Mouse (Mus musculus) midbrain, embryonic 14.5 days (tissue): ENCODE data around the gene Actl11. TPM values are rescaled to one million over a fixed set of nuclear protein-coding genes. Genes with fewer than 3 reads are reported as not detected.
A peak's percentile ranks its signal among the peaks of the same experiment; 100 is the strongest.

Experiments
- ATAC-seq: fragments of 200-750 bp; cut with Nextera tagmentation; 2 replicates; pipeline ENCODE4 v1.8.0; 2017; ENCODE audit warnings: moderate number of reproducible peaks, moderate library complexity; ENCODE audit not compliant: low FRiP score, low TSS enrichment
- DNase-seq: peaks from one replicate; pipeline ENCODE4 v3.0.0-alpha.2; 2015
- H3K27ac ChIP-seq: fragments of 300-500 bp; sonication (generic); replicated peaks from 2 replicates; pipeline ENCODE4 v1.5.1; 2014; ENCODE audit warnings: mild to moderate bottlenecking, low read depth, low read length, moderate library complexity
- H3K27me3 ChIP-seq: fragments of 300-500 bp; sonication (generic); 2 replicates; pipeline ENCODE4 v1.6.1; 2014; ENCODE audit warnings: low read length, control low read depth, mixed read lengths; ENCODE audit not compliant: control insufficient read depth, insufficient read depth
- H3K36me3 ChIP-seq: fragments of 300-500 bp; sonication (generic); 2 replicates; pipeline ENCODE4 v1.6.1; 2014; ENCODE audit warnings: low read length, control low read depth; ENCODE audit not compliant: control insufficient read depth, insufficient read depth
- H3K4me1 ChIP-seq: fragments of 300-500 bp; sonication (generic); 2 replicates; pipeline ENCODE4 v1.6.1; 2014; ENCODE audit warnings: mild to moderate bottlenecking, antibody characterized with exemption, low read length, control low read depth; ENCODE audit not compliant: control insufficient read depth, insufficient read depth
- H3K4me2 ChIP-seq: fragments of 300-500 bp; sonication (generic); 2 replicates; pipeline ENCODE4 v1.6.1; 2014; ENCODE audit warnings: mild to moderate bottlenecking, low read length, moderate library complexity
- H3K4me3 ChIP-seq: fragments of 300-500 bp; sonication (generic); replicated peaks from 2 replicates; pipeline ENCODE4 v1.5.1; 2014; ENCODE audit warnings: low read depth, low read length
- H3K9ac ChIP-seq: fragments of 300-500 bp; sonication (generic); replicated peaks from 2 replicates; pipeline ENCODE4 v1.6.1; 2014; ENCODE audit warnings: mild to moderate bottlenecking, low read length, moderate library complexity
- H3K9me3 ChIP-seq: fragments of 300-500 bp; sonication (generic); 2 replicates; pipeline ENCODE4 v1.6.1; 2016; ENCODE audit warnings: low read length, control low read depth, mixed read lengths; ENCODE audit not compliant: control insufficient read depth
- WGBS: fragments of 180-500 bp; shearing (Covaris S2); extraction: QIAGEN DNeasy Blood & Tissue Kit; methylation state at CpG from one replicate; pipeline ENCODE4 v1.1.7; 2014; 5-methylcytosine and 5-hydroxymethylcytosine counted together
- polyA plus RNA-seq: library from polyadenylated mRNA; unstranded; fragments of >200 nt; fragmentation: Nextera tagmentation; extraction: Ambion mirVana; gene quantifications from 2 replicates; pipeline ENCODE4 v1.2.1, GENCODE M21; 2014

Gene Actl11
- polyA plus RNA-seq, 1 experiment from 2014 or later: not detected

DNA sequence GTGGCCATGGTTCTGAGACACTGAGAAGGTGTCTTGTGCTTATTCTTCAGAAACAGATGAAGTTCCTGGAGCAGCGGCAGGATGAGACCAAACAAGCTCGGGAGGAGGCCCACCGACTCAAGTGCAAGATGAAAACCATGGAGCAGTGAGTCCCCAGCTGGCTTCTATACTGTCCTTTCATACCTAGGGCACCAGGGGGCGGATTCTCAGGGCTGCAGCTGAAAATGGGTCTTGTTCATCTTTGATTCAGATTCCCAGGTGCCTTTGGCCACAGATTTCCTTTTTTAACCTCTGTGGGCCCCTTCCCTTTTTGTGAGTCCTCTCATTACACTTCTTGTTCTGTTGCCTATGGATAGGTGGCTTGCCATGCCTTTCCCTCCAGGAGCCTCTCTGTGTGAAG lies 32.7 kb downstream of the Actl11 start:
- peak overlapping the region; percentile 85 for H3K27ac ChIP-seq
- no peak overlapping the region for H3K4me3 ChIP-seq
- DNase-seq (no peak), ATAC-seq (no peak)
- H3K36me3 ChIP-seq: peaks cover 7% of the 10 kb centered on the region; the same call in 1 of the 2 replicates
- H3K9ac ChIP-seq: peak overlapping the region; percentile 35; the same call in 1 of the 2 replicates
- H3K4me1 ChIP-seq: peaks cover 10% of the 10 kb centered on the region
- 79% methylated on average over 4 of the region's 4 CpGs for WGBS
- no peaks in the 10 kb centered on the region for H3K27me3 ChIP-seq
- H3K9me3 ChIP-seq: no peaks in the 10 kb centered on the region
- H3K4me2 ChIP-seq: peak overlapping the region; percentile 39

DNA sequence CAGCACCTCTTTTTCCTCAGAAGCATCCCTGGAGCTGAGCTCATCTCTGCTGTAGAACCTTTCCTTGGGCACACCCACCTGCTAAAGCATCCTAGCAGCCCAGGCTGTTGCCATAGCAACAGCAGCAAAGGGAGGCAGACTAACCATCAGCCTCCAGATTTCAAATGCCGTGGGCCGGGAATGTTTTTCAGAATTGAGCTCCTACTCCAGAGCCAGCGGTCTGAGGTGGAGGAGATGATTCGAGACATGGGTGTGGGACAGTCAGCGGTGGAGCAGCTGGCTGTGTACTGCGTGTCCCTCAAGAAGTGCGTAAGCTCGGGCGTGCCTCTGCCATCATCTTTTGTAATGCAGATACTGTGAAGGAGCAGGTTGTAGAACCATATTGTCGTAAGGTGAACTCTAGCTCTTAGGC lies 33.1 kb downstream of the Actl11 start:
- peak overlapping the region; percentile 35; the same call in 1 of the 2 replicates for H3K9ac ChIP-seq
- no peaks in the 10 kb centered on the region for H3K9me3 ChIP-seq
- peaks cover 10% of the 10 kb centered on the region for H3K4me1 ChIP-seq
- H3K27me3 ChIP-seq: no peaks in the 10 kb centered on the region
- no peak overlapping the region for H3K4me3 ChIP-seq
- DNase-seq (peak; percentile 86), ATAC-seq (no peak; the same call in 1 of the 2 replicates)
- H3K27ac ChIP-seq: peak overlapping the region; percentile 85
- 59% methylated on average over 10 of the region's 10 CpGs for WGBS
- peaks cover 7% of the 10 kb centered on the region; the same call in 1 of the 2 replicates for H3K36me3 ChIP-seq
- peak overlapping the region; percentile 39 for H3K4me2 ChIP-seq

DNA sequence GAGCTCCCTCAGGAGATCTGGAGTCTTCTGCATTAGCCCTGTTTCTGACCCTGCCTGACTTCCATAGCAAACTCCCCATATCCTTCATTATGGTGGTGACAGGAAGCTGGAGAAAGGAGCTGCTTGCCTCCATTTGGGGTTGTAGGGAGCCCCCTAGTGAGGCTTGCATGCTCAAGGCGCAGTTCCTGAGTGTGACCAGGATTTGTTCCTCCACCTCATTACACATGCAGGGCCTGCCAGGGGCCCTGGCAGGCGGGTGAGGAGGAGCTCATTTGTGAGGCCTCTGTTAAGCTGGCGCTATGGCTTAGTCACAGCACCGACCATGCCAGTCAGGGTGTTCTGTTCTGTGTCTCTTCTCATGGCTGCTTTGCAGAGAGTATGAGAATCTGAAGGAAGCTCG lies 33.6 kb downstream of the Actl11 start:
- H3K27ac ChIP-seq: peak overlapping the region; percentile 85
- peaks cover 7% of the 10 kb centered on the region; the same call in 1 of the 2 replicates for H3K36me3 ChIP-seq
- peak; percentile 72 for DNase-seq
- peak overlapping the region; percentile 39 for H3K4me2 ChIP-seq
- peaks cover 10% of the 10 kb centered on the region for H3K4me1 ChIP-seq
- WGBS: 43% methylated on average over 5 of the region's 5 CpGs
- H3K27me3 ChIP-seq: no peaks in the 10 kb centered on the region
- ATAC-seq: no peak
- no peaks in the 10 kb centered on the region for H3K9me3 ChIP-seq
- peak overlapping the region; percentile 35; the same call in 1 of the 2 replicates for H3K9ac ChIP-seq
- H3K4me3 ChIP-seq: no peak overlapping the region

DNA sequence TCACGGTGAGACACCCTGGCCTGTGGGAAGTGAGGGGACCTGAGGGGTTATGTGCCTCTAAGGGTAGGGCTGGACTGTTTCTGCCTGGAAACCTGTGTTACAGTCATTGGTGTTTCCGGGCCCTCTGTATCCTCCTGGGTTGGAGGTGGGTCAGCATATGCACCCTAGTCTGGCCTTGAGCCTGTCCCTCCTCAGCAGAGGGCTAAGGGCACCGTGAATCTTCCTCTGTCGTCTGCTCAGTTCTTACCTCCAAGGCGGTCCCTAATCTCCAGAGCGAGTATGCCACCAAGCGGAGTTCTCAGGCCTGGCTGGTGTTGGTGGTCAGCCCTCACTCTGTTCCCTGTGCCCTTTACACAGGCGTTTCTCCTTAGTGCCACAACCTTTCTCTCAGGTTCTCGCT lies 34.6 kb downstream of the Actl11 start:
- Histone ChIP-seq H3K4me2 (no peak overlapping the region), H3K36me3 (peaks cover 7% of the 10 kb centered on the region; the same call in 1 of the 2 replicates), H3K9ac (no peak overlapping the region), H3K9me3 (no peaks in the 10 kb centered on the region), H3K4me1 (peaks cover 10% of the 10 kb centered on the region), H3K27me3 (no peaks in the 10 kb centered on the region), H3K27ac (no peak overlapping the region), H3K4me3 (no peak overlapping the region)
- ATAC-seq: no peak
- DNase-seq: no peak
- WGBS: 92% methylated on average over 9 of the region's 9 CpGs

DNA sequence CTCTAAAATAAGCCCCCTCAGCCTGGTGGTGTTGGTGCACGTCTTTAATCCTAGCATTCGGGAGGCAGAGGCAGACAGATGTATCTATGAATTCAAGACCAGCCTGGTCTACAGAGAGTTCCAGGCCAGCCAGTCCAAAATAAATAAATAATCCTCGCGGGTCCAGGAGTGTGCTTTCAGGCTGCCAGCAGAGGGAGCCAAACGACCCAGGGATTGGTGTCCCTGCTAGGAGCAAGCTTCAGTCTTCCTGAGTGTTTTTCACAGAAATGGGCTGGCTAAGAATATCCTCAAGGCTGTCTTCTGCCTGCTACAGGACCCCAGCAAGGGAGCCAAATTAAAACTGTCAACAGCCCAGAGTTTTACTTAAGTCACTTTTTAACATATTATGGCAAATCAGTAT lies 35.4 kb downstream of the Actl11 start:
- Histone ChIP-seq H3K4me2 (no peak overlapping the region), H3K36me3 (peaks cover 7% of the 10 kb centered on the region), H3K27ac (no peak overlapping the region), H3K27me3 (no peaks in the 10 kb centered on the region), H3K4me3 (no peak overlapping the region), H3K9ac (no peak overlapping the region), H3K9me3 (no peaks in the 10 kb centered on the region), H3K4me1 (peaks cover 10% of the 10 kb centered on the region)
- DNase-seq (peak; percentile 91), ATAC-seq (no peak)
- 25% methylated on average over 5 of the region's 5 CpGs for WGBS

DNA sequence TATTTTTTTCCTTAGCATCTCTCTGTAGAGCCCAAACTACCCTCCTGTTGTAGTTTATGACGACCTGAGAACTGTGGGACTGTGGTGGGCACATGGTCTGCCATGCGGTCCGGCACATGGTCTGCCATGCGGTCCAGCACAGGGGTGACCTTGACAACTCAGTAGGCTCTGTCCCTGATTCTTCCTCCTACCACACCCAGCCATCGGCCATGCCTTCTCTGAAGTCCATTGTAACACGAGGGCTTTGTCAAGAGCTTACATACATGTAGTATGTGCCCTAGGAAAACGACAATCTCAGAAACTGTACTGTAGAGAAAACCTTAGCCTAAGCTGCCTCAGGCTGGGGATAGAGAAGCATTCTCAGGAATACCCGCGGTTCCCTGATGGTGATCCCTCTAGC lies 36.4 kb downstream of the Actl11 start:
- H3K27ac ChIP-seq: no peak overlapping the region
- no peak overlapping the region for H3K9ac ChIP-seq
- H3K4me2 ChIP-seq: no peak overlapping the region
- H3K27me3 ChIP-seq: no peaks in the 10 kb centered on the region
- ATAC-seq (no peak), DNase-seq (no peak)
- peaks cover under 1% of the 10 kb centered on the region for H3K36me3 ChIP-seq
- H3K9me3 ChIP-seq: no peaks in the 10 kb centered on the region
- 94% methylated on average over 9 of the region's 9 CpGs for WGBS
- no peak overlapping the region for H3K4me3 ChIP-seq
- peaks cover 10% of the 10 kb centered on the region for H3K4me1 ChIP-seq

DNA sequence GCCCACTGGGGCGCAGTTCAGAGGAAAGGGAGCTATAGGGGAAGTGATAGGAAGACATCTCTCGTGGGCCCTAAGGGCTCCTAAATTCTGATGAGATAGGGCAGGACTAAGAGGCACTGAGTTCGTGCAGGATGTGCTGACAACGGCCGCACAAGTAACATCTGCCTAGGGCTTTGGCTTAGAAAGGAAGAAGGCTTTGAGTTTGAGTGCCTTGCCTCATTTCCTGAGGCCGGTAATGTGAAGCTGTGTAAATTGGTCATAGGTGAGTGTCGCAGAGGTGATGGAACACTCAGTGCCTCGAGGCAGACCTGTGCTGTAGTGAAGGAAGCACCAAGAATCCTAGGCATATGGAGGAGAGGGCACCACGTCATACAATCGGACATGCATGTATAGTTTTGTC lies 38.4 kb downstream of the Actl11 start:
- DNase-seq: no peak
- Histone ChIP-seq H3K27me3 (no peaks in the 10 kb centered on the region), H3K4me3 (no peak overlapping the region), H3K9ac (no peak overlapping the region), H3K4me1 (peaks cover 1% of the 10 kb centered on the region), H3K4me2 (no peak overlapping the region), H3K36me3 (peaks cover 3% of the 10 kb centered on the region; the same call in 1 of the 2 replicates), H3K27ac (no peak overlapping the region), H3K9me3 (no peaks in the 10 kb centered on the region)
- 93% methylated on average over 10 of the region's 10 CpGs for WGBS
- no peak for ATAC-seq

DNA sequence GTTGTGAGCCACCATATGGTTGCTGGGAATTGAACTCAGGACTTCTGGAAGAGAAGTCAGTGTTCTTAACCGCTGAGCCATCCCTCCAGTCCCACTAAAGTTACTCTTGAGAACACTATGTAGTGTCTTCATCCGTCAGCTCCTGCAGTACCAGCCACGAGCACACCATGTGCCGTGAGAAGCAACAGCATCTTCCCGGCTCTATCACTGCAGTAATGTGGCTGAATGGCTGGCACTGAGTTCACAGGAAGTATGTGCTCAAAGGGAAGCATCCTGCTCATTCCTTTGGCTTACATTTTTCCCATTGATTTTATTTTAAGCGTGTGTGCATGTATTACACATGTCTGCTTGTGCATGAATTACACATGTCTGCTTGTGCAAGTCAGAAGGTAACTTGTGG lies 39.2 kb downstream of the Actl11 start:
- no peak for ATAC-seq
- H3K4me2 ChIP-seq: no peak overlapping the region
- H3K27me3 ChIP-seq: no peaks in the 10 kb centered on the region
- no peak overlapping the region for H3K9ac ChIP-seq
- DNase-seq: no peak
- H3K4me3 ChIP-seq: no peak overlapping the region
- H3K4me1 ChIP-seq: no peaks in the 10 kb centered on the region
- 89% methylated on average over 6 of the region's 6 CpGs for WGBS
- H3K36me3 ChIP-seq: peaks cover 3% of the 10 kb centered on the region; the same call in 1 of the 2 replicates
- H3K9me3 ChIP-seq: no peaks in the 10 kb centered on the region
- no peak overlapping the region for H3K27ac ChIP-seq

DNA sequence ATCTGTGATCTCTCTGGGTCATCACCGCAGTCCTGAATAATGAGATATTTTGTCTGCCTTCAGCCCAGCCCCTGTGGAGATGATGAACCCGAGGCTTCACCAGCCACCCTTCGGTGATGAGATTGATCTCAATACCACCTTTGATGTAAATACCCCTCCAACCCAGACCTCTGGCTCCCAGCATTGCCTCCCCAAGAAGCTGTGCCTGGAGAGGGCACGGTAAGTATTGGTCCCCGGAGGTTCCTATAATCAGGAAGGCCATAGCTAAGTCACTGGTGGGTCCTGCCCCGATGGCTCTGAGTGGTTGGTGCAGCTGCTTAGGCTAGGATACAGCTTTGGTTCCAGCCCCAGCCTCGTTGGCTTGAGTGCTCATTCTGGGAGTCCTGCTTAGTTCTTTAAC lies 40.3 kb downstream of the Actl11 start:
- ATAC-seq (no peak), DNase-seq (no peak)
- Histone ChIP-seq H3K27me3 (no peaks in the 10 kb centered on the region), H3K36me3 (peaks cover 3% of the 10 kb centered on the region; the same call in 1 of the 2 replicates), H3K9ac (no peak overlapping the region), H3K4me2 (no peak overlapping the region), H3K4me1 (no peaks in the 10 kb centered on the region), H3K27ac (no peak overlapping the region), H3K4me3 (no peak overlapping the region), H3K9me3 (no peaks in the 10 kb centered on the region)
- 93% methylated on average over 7 of the region's 7 CpGs for WGBS
